Comparison of ENCODE assay signal across 8 mouse cellular contexts in genomic region chr1:171815545-171816439, GRCm38 (mm10). TPM values are rescaled to one million over a fixed set of nuclear protein-coding genes. Genes with fewer than 3 reads are reported as not detected.
DNase-seq lines count a peak whose midpoint lies in the region; ATAC-seq and TF ChIP-seq lines count a peak whose summit lies in the region.

No protein-coding gene starts in this region.

- 11% methylated on average over 8 of the region's 8 CpGs for WGBS in forebrain, embryonic 13.5 days
- WGBS in intestine, embryonic 15.5 days, result 18% methylated on average over 8 of the region's 8 CpGs
- WGBS in liver, postnatal 0 days (ENCODE audit: insufficient replicate concordance), result 12% methylated on average over 8 of the region's 8 CpGs
- WGBS in neural tube, embryonic 14.5 days, result 13% methylated on average over 8 of the region's 8 CpGs

- no peak overlapping the region for H3K4me2 ChIP-seq in forebrain, embryonic 13.5 days
- no peak overlapping the region for H3K4me2 ChIP-seq in intestine, embryonic 15.5 days (replicated peaks)
- no peak overlapping the region for H3K4me2 ChIP-seq in liver, postnatal 0 days (ENCODE audit: low read depth, low read length)
- no peak overlapping the region for H3K4me2 ChIP-seq in neural tube, embryonic 14.5 days (ENCODE audit: low read depth, low read length)

- no peaks in the 10 kb centered on the region for H3K4me1 ChIP-seq in forebrain, embryonic 13.5 days
- no peaks in the 10 kb centered on the region for H3K4me1 ChIP-seq in intestine, embryonic 15.5 days (replicated peaks)
- H3K4me1 ChIP-seq in liver, postnatal 0 days (ENCODE audit: insufficient read depth), result 0 out of 2 replicates have a peak, but pooled peaks cover 3% of the 10 kb centered on the region
- H3K4me1 ChIP-seq in neural tube, embryonic 14.5 days (ENCODE audit: control insufficient read depth, insufficient read depth, low read length), result no peaks in the 10 kb centered on the region

- no peak overlapping the region for H3K4me3 ChIP-seq in forebrain, embryonic 13.5 days
- no peak overlapping the region for H3K4me3 ChIP-seq in intestine, embryonic 15.5 days (replicated peaks)
- no peak overlapping the region for H3K4me3 ChIP-seq in liver, postnatal 0 days (ENCODE audit: low read depth, low read length)
- H3K4me3 ChIP-seq in neural tube, embryonic 14.5 days (ENCODE audit: low read depth, low read length), result no peak overlapping the region

- H3K9me3 ChIP-seq in forebrain, embryonic 13.5 days (replicated peaks), result no peaks in the 10 kb centered on the region
- no peaks in the 10 kb centered on the region for H3K9me3 ChIP-seq in intestine, embryonic 15.5 days
- H3K9me3 ChIP-seq in liver, postnatal 0 days (ENCODE audit: low read length), result no peaks in the 10 kb centered on the region
- H3K9me3 ChIP-seq in neural tube, embryonic 14.5 days (ENCODE audit: control insufficient read depth, low read length), result no peaks in the 10 kb centered on the region

- no peaks in the 10 kb centered on the region for H3K27me3 ChIP-seq in forebrain, embryonic 13.5 days
- no peaks in the 10 kb centered on the region for H3K27me3 ChIP-seq in intestine, embryonic 15.5 days (replicated peaks)
- no peaks in the 10 kb centered on the region for H3K27me3 ChIP-seq in liver, postnatal 0 days (ENCODE audit: insufficient read depth, low read length)
- H3K27me3 ChIP-seq in neural tube, embryonic 14.5 days (ENCODE audit: control insufficient read depth, insufficient read depth, low read length), result no peaks in the 10 kb centered on the region

- peak; percentile 53 to 55 for DNase-seq in right cerebral cortex, postnatal 10 days (ENCODE audit: low spot score in 2 of 2)
- DNase-seq in right cerebral cortex, postnatal 14 days, result no peak
- DNase-seq in brain, adult 2 months (ENCODE audit: low read depth, low spot score), result peak; percentile 80
- peak; percentile 22 for DNase-seq in liver, postnatal 0 days
- no peak for DNase-seq in urinary bladder, postnatal 10 days (ENCODE audit: low spot score)

- no peak for TF ChIP-seq EP300 in liver, postnatal 0 days (IDR thresholded peaks at IDR 0.05; ENCODE audit: low read depth)

- peak; percentile 98 for ATAC-seq in forebrain, embryonic 13.5 days
- ATAC-seq in intestine, embryonic 15.5 days, result peak; percentile 73
- ATAC-seq in liver, postnatal 0 days, result peak; percentile 67
- ATAC-seq in neural tube, embryonic 14.5 days (ENCODE audit: low read depth), result peak; percentile 99

- H3K27ac ChIP-seq in forebrain, embryonic 13.5 days, result no peak overlapping the region
- H3K27ac ChIP-seq in intestine, embryonic 15.5 days, result no peak overlapping the region
- H3K27ac ChIP-seq in liver, postnatal 0 days (ENCODE audit: low read depth), result no peak overlapping the region
- no peak overlapping the region for H3K27ac ChIP-seq in neural tube, embryonic 14.5 days (ENCODE audit: low read depth, low read length)

- H3K36me3 ChIP-seq in forebrain, embryonic 13.5 days (ENCODE audit: poor library complexity, severe bottlenecking), result no peaks in the 10 kb centered on the region
- no peaks in the 10 kb centered on the region for H3K36me3 ChIP-seq in intestine, embryonic 15.5 days
- H3K36me3 ChIP-seq in liver, postnatal 0 days (replicated peaks; ENCODE audit: insufficient read depth, low read length), result no peaks in the 10 kb centered on the region
- no peaks in the 10 kb centered on the region for H3K36me3 ChIP-seq in neural tube, embryonic 14.5 days (ENCODE audit: control insufficient read depth, insufficient read depth, low read length)

- peak; percentile 85 for TF ChIP-seq CTCF in liver, postnatal 0 days (IDR thresholded peaks at IDR 0.05; ENCODE audit: low read depth)

- no peak overlapping the region for H3K9ac ChIP-seq in forebrain, embryonic 13.5 days
- H3K9ac ChIP-seq in intestine, embryonic 15.5 days, result no peak overlapping the region
- H3K9ac ChIP-seq in liver, postnatal 0 days (replicated peaks), result no peak overlapping the region
- no peak overlapping the region for H3K9ac ChIP-seq in neural tube, embryonic 14.5 days (replicated peaks; ENCODE audit: low read depth, low read length)

RNA-seq across cellular contexts. Expression of gene Cd84, which starts 23.7 kb away (rescaled TPM):
- polyA plus RNA-seq in forebrain, embryonic 13.5 days (2015; fragmentation: Nextera tagmentation; extraction: Ambion mirVana), result 0.58 and 0.64 TPM in 2 replicates
- polyA plus RNA-seq in intestine, embryonic 15.5 days (2015; fragmentation: Nextera tagmentation; extraction: Ambion mirVana), result 1.3 and 2.0 TPM in 2 replicates
- polyA plus RNA-seq in liver, postnatal 0 days (2015; fragmentation: Nextera tagmentation; extraction: Ambion mirVana), result 10.8 and 11.2 TPM in 2 replicates
- polyA plus RNA-seq in neural tube, embryonic 14.5 days (2014; fragmentation: Nextera tagmentation; extraction: Ambion mirVana), result 0.95 and 1.5 TPM in 2 replicates

RNA-seq across cellular contexts. Expression of gene Slamf1, which starts 48.9 kb away (rescaled TPM):
- 0.10 and 0.11 TPM in 2 replicates for polyA plus RNA-seq in forebrain, embryonic 13.5 days (2015; fragmentation: Nextera tagmentation; extraction: Ambion mirVana)
- 0.09 and 0.14 TPM in 2 replicates for polyA plus RNA-seq in intestine, embryonic 15.5 days (2015; fragmentation: Nextera tagmentation; extraction: Ambion mirVana)
- 2.4 and 2.5 TPM in 2 replicates for polyA plus RNA-seq in liver, postnatal 0 days (2015; fragmentation: Nextera tagmentation; extraction: Ambion mirVana)
- 0.09 TPM in 2 replicates for polyA plus RNA-seq in neural tube, embryonic 14.5 days (2014; fragmentation: Nextera tagmentation; extraction: Ambion mirVana)

Comparison
In these comparisons a context has a peak if more than half of its experiments do, and no peak if none do; other contexts are left out.
1. DNase-seq: peak in right cerebral cortex, postnatal 10 days (2 of 2), brain, adult 2 months (single experiment) and liver, postnatal 0 days (single experiment); none in right cerebral cortex, postnatal 14 days (single experiment) and urinary bladder, postnatal 10 days (single experiment).
2. Peak in every context shown above with its lines, with median percentiles within 50 percentile points of each other: ATAC-seq.